Mouse (Mus musculus): ENCODE results near the gene Gm2431.
"Not testable (repeated sequence)": the region's sequence is repeated elsewhere in the genome, so short reads cannot be mapped to it uniquely, and the experiment has no call there.

The Gm2431 gene

GRCm38 (mm10) chr7:142212136-142212535 is 46.0 kb downstream of the Gm2431 start:
- not testable (repeated sequence) for DNase-seq (ENCODE audit: extremely low read depth, insufficient read length, low spot score)

- no peak for DNase-seq (ENCODE audit: extremely low read depth, insufficient read length, low spot score)
Measured at GRCm38 (mm10) chr7:142211559-142211958, 46.6 kb downstream of the Gm2431 start, which contains the start of gene Gm7579. TSS of gene Gm7579 (plus strand) at chr7:142211859.

Measured in 3134 (cell line).